Mouse (Mus musculus): ENCODE data around the gene Plcb1. TPM values are rescaled to one million over a fixed set of nuclear protein-coding genes. Genes with fewer than 3 reads are reported as not detected.

Gene Plcb1
- total RNA-seq, 1 experiment: 0.89 TPM

DNA sequence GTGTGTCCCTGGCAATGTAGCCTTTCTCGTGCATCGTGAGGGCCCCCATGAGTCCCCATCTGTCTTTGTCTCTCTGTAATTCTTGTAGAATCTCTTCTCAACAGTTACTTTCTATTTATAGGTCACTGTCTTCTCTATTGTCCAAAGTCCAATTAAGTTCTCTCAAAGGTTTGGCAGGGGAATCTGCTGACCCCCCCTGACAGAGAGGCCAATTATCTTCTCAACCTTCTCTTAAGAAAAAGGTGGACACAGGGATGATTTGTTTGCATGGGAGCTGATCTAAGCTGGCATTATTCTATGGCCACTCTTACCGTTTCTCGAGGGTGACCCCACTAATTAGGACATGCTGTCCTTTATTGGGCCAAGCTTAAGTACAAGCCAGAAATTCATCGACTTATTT lies 633.4 kb downstream of the Plcb1 start:
- no peak for DNase-seq (ENCODE audit: low read depth, low spot score)
- Histone ChIP-seq H3K27ac (ENCODE audit: insufficient read depth, low read depth, low read length, poor library complexity, severe bottlenecking) (no peak overlapping the region), H3K9ac (ENCODE audit: insufficient read depth, low read depth, low read length, poor library complexity, severe bottlenecking) (no peak overlapping the region), H3K4me3 (ENCODE audit: insufficient read depth in 1 of 2, low read depth in 1 of 2, low read length in 2 of 2, poor library complexity in 1 of 2, severe bottlenecking in 1 of 2) (no peak overlapping the region), H3K4me1 (ENCODE audit: control insufficient read depth in 2 of 2, insufficient read depth in 2 of 2, low read length in 2 of 2, poor library complexity in 1 of 2) (no peaks in the 10 kb centered on the region), H3K9me3 (ENCODE audit: control insufficient read depth, insufficient read depth, low read depth, low read length) (no peaks in the 10 kb centered on the region), H3K36me3 (ENCODE audit: control insufficient read depth, insufficient read depth, low read length, poor library complexity, severe bottlenecking) (no peaks in the 10 kb centered on the region)
- in situ Hi-C loops (cut with MboI; ENCODE audit: low sequenced_read_pairs in 2 of 2, unreplicated experiment in 2 of 2): no loop called here
- TF ChIP-seq MAFK (IDR thresholded peaks at IDR 0.05; ENCODE audit: insufficient read depth, low read depth, low read length) (no peak), ZNF384 (IDR thresholded peaks at IDR 0.05; ENCODE audit: low read depth, low read length) (no peak), HCFC1 (IDR thresholded peaks at IDR 0.05; ENCODE audit: borderline replicate concordance, insufficient read depth, low read length) (no peak), CHD2 (IDR thresholded peaks at IDR 0.05; ENCODE audit: low read depth, low read length) (no peak)

DNA sequence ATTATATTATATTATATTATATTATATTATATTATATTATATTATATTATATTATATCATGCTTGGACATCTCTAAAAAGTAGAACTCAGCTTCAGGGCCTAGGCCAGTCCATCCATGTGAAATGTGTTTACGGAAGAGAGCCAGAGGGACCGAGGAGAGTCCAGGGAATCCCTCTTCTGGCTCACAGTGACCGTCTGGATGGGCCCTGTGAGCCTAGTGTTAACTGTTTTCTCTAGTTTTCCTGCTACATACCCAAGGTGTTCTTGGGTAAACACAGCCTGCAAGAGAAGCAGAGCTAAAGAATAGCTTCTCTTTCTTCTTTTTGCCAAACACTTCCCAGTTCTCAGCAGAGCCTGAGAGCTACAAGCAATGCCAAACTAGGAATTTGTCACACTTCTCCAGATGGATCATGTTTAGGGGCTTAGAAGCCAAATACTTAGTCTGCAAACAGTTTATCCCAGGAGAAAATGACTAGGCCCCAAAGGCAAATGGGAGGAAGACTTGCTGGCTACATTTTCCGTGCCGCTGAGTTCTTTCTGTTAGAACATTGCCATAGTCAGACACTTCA lies 649.2 kb downstream of the Plcb1 start:
- H3K9ac ChIP-seq (ENCODE audit: insufficient read depth, low read depth, low read length, poor library complexity, severe bottlenecking): no peak overlapping the region
- no peaks in the 10 kb centered on the region; a peak in 1 of 4 replicates for H3K4me1 ChIP-seq (ENCODE audit: control insufficient read depth in 2 of 2, insufficient read depth in 2 of 2, low read length in 2 of 2, poor library complexity in 1 of 2)
- H3K9me3 ChIP-seq (ENCODE audit: control insufficient read depth, insufficient read depth, low read depth, low read length): no peaks in the 10 kb centered on the region
- in situ Hi-C loops (cut with MboI; ENCODE audit: low sequenced_read_pairs in 2 of 2, unreplicated experiment in 2 of 2): no loop called here
- H3K27ac ChIP-seq (ENCODE audit: insufficient read depth, low read depth, low read length, poor library complexity, severe bottlenecking): no peak overlapping the region
- no peak for DNase-seq (ENCODE audit: low read depth, low spot score)
- no peak overlapping the region for H3K4me3 ChIP-seq (ENCODE audit: insufficient read depth in 1 of 2, low read depth in 1 of 2, low read length in 2 of 2, poor library complexity in 1 of 2, severe bottlenecking in 1 of 2)
- no peak for TF ChIP-seq ZC3H11A (IDR thresholded peaks at IDR 0.05; ENCODE audit: borderline replicate concordance, low read depth, low read length)
- no peak for TF ChIP-seq HCFC1 (IDR thresholded peaks at IDR 0.05; ENCODE audit: borderline replicate concordance, insufficient read depth, low read length)
- no peak for TF ChIP-seq MAFK (IDR thresholded peaks at IDR 0.05; ENCODE audit: insufficient read depth, low read depth, low read length)
- TF ChIP-seq CHD2 (IDR thresholded peaks at IDR 0.05; ENCODE audit: low read depth, low read length): no peak
- no peak for TF ChIP-seq ZNF384 (IDR thresholded peaks at IDR 0.05; ENCODE audit: low read depth, low read length)
- H3K36me3 ChIP-seq (ENCODE audit: control insufficient read depth, insufficient read depth, low read length, poor library complexity, severe bottlenecking): no peaks in the 10 kb centered on the region

DNA sequence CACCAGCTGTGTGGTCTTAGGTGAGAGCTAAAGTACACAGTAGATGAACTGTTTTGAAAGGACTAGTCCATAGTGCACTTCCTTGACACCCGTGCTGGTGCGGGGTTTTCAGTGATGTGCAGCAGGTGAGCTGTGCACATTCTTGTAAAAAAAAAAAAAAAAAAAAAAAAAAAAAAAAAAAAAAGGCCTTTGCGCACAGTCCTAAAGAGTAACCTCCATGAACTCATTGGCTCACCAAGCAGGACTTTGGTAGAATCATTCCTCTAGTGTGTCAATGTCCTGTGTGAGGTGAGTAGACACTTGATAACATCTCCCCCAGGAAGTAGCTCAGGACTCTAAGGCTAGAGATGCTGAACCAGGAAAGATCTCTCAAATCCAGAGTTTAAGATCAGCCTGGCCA lies 653.2 kb downstream of the Plcb1 start:
- Histone ChIP-seq H3K27ac (ENCODE audit: insufficient read depth, low read depth, low read length, poor library complexity, severe bottlenecking) (no peak overlapping the region), H3K9ac (ENCODE audit: insufficient read depth, low read depth, low read length, poor library complexity, severe bottlenecking) (no peak overlapping the region), H3K9me3 (ENCODE audit: control insufficient read depth, insufficient read depth, low read depth, low read length) (no peaks in the 10 kb centered on the region), H3K36me3 (ENCODE audit: control insufficient read depth, insufficient read depth, low read length, poor library complexity, severe bottlenecking) (no peaks in the 10 kb centered on the region), H3K4me3 (ENCODE audit: insufficient read depth in 1 of 2, low read depth in 1 of 2, low read length in 2 of 2, poor library complexity in 1 of 2, severe bottlenecking in 1 of 2) (no peak overlapping the region), H3K4me1 (ENCODE audit: control insufficient read depth in 2 of 2, insufficient read depth in 2 of 2, low read length in 2 of 2, poor library complexity in 1 of 2) (peaks cover 0 to 4% of the 10 kb centered on the region in 2 experiments; a peak in 2 of 4 replicates)
- no peak for DNase-seq (ENCODE audit: low read depth, low spot score)
- peak; percentile 83 for TF ChIP-seq ZNF384 (IDR thresholded peaks at IDR 0.05; ENCODE audit: low read depth, low read length)
- no peak for TF ChIP-seq ZC3H11A (IDR thresholded peaks at IDR 0.05; ENCODE audit: borderline replicate concordance, low read depth, low read length)
- in situ Hi-C loops (cut with MboI; ENCODE audit: low sequenced_read_pairs in 2 of 2, unreplicated experiment in 2 of 2): no loop called here

DNA sequence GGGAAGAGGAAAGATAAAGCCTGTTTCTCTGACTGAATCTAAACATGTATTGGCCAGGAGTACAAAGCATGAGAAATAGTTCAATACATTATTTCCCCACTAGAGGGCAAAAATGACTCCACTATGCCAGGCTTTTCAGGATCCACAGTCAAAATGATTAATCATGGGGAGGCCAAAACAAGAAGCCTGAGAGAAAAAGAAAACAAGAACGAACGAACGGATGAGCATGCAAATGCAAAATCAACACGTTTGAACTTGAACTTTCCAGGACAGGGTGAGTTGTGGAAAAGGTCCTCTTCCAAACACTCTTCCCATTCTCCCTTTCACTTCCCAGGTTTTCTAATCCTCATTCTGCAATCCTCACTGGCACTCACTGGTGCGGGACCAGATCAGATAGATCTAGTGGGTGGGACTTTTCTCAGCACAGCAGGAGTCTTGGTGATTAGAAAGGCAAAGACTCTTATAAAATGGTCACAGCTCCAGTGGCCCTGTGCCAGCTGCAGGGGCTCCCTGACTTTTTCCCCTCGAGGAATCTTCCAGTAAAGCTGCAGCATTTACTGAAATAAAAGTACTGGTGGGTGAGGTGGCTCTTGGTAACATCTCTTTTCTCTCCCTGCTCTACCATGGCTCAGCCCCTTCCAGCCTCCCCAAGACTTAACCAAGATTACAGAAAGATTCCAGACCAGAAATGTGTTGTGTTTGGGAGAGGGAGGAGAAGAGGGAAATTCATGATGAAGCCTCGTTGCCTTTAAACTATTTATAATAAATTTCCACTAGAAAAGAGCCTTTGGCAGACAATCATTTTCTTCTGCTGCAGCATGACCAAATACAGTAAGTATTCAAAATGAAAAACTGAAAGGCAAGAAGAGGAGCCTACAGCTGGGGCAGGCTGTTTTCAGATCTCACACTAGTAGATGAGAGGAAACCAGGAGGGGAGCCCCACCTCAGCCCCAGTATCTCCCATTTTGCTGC lies 654.0 kb downstream of the Plcb1 start:
- Histone ChIP-seq H3K4me3 (ENCODE audit: insufficient read depth in 1 of 2, low read depth in 1 of 2, low read length in 2 of 2, poor library complexity in 1 of 2, severe bottlenecking in 1 of 2) (no peak overlapping the region), H3K9me3 (ENCODE audit: control insufficient read depth, insufficient read depth, low read depth, low read length) (no peaks in the 10 kb centered on the region), H3K36me3 (ENCODE audit: control insufficient read depth, insufficient read depth, low read length, poor library complexity, severe bottlenecking) (no peaks in the 10 kb centered on the region), H3K27ac (ENCODE audit: insufficient read depth, low read depth, low read length, poor library complexity, severe bottlenecking) (no peak overlapping the region), H3K4me1 (ENCODE audit: control insufficient read depth in 2 of 2, insufficient read depth in 2 of 2, low read length in 2 of 2, poor library complexity in 1 of 2) (peaks cover 0 to 4% of the 10 kb centered on the region in 2 experiments; a peak in 2 of 4 replicates), H3K9ac (ENCODE audit: insufficient read depth, low read depth, low read length, poor library complexity, severe bottlenecking) (no peak overlapping the region)
- peak; percentile 66 for DNase-seq (ENCODE audit: low read depth, low spot score)
- TF ChIP-seq CHD2 (IDR thresholded peaks at IDR 0.05; ENCODE audit: low read depth, low read length) (no peak), MAFK (IDR thresholded peaks at IDR 0.05; ENCODE audit: insufficient read depth, low read depth, low read length) (no peak), ZNF384 (IDR thresholded peaks at IDR 0.05; ENCODE audit: low read depth, low read length) (no peak), ZC3H11A (IDR thresholded peaks at IDR 0.05; ENCODE audit: borderline replicate concordance, low read depth, low read length) (peak; percentile 65; the same call in 1 of the 2 replicates), HCFC1 (IDR thresholded peaks at IDR 0.05; ENCODE audit: borderline replicate concordance, insufficient read depth, low read length) (no peak)
- in situ Hi-C loops (cut with MboI; ENCODE audit: low sequenced_read_pairs in 2 of 2, unreplicated experiment in 2 of 2): no loop called here
